Mouse (Mus musculus) left cerebral cortex, postnatal 14 days (tissue): ENCODE data around the gene Dnajc3. TPM values are rescaled to one million over a fixed set of nuclear protein-coding genes. Genes with fewer than 3 reads are reported as not detected.

ENCODE experiments used
- DNase-seq, 2 experiments: peaks; one replicate each; pipeline ENCODE4 v3.0.0; 2021 to 2022; ENCODE audit warnings: low spot score in 2 of 2, mixed read lengths in 1 of 2
- intact Hi-C: fragments of 180-260 bp; cut with DNase I; formaldehyde crosslinking; loops from one replicate; pipeline ENCODE4 v1.15.1; 2025
- total RNA-seq, 2 experiments: library from RNA; stranded (reverse); gene quantifications; 2 replicates each; pipeline ENCODE4 v1.2.3; 2021

Gene Dnajc3
- total RNA-seq, 2 experiments from 2014 or later, result 31.9 to 35.4 TPM

DNA sequence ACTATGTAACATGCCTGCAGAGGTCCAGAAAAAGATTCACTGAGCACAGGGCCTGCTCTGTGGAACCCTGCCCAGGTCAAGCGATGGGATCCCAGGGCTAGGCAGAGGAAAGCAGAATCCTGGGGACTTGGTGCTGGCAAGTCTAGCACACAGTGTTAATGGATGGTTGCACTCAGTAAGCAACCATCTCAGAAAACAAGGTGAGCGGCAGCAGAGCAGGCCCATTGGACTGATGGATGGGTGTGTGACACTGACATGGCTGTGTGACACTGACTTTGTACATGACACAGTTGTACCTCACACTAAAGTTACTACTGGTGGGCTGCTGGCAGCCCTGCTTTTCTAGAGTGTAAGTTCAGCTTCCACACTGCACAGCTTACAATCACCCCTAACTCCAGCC, 71.8 kb downstream of the Dnajc3 start:
- intact Hi-C loops, result no loop called here
- DNase-seq, result no peak

DNA sequence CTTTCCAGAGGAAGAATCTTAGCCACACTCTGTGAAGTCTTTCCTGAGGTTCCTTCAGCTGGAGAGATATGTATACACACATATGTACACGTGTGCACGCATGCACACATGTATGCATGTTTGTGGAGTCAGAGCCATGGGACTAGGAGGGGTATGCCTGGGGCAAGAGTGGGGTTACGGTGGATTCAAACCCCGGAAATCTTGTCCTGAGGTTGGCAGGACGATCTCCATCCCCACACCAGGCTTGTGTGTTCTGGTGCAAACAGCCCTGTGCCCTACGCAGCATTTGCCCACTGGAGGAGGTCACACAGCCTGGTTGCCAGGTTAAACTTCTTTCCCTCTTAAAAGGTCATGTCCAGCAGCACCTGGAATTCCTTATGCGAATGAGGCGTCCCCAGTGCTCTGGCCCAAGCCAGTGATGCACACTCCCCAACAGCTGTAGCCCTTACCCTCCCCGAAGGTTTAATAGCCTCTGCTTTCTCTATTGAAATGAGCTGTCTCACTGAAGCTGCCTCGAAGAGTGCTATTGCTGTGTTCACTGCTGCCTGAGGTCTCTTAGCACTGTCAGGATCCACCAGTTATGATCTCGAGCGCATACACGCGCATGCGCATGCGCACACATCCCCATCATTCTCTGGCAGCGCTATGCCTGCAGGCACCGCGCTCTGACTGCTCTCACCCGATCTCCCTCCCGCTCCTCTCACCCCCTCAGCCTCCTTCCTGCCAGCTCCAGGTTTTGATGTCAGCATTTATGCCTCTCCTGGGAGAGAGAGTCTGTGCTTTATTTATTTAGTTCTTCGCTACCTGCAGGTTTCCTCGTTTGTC, 75.0 kb downstream of the Dnajc3 start:
- peak; percentile 81 to 90 for DNase-seq
- intact Hi-C loops, result no loop called here

GRCm38 (mm10) chr14:119013549-119013948, 75.8 kb downstream of the Dnajc3 start:
- no peak for DNase-seq
- intact Hi-C loops, result no loop called here

DNA sequence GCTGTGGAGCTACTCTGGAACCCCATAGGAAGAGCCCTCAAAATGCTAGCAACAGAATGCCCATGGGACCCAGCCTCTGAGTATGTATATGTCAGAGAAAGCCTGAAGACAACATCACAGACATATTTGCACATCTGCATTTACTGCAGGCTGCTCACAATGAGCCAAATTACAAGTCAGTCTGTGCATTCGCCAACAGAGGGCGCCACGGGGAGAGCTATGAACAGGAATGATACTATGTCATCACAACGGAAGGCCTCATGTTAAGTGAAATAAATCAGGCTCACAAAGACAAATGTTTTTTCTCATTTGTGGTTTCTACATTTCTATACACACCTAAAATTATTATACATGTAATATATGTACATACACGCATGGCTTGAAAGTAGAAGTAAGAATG, 88.1 kb downstream of the Dnajc3 start:
- intact Hi-C loops, result no loop called here
- DNase-seq, result peak in 1 of 2 experiments; percentile 38

GRCm38 (mm10) chr14:119027130-119027529, 89.4 kb downstream of the Dnajc3 start:
- DNase-seq, result peak; percentile 65 to 76
- intact Hi-C loops, result no loop called here

GRCm38 (mm10) chr14:119027675-119028253, 90.0 kb downstream of the Dnajc3 start:
- intact Hi-C loops, result no loop called here
- no peak for DNase-seq

Other genes with a start within 250 kb of the Dnajc3 start
- 1 to 10 TPM; 7.9 to 9.6 TPM for gene Abcc4, start 231.8 kb upstream of the Dnajc3 start, total RNA-seq
- gene Cldn10, start 150.1 kb upstream of the Dnajc3 start, total RNA-seq, result 10 to 100 TPM; 17.1 to 21.4 TPM
- gene Dzip1, start 12.5 kb upstream of the Dnajc3 start, total RNA-seq, result 100 to 1,000 TPM in 1 of 2 experiments, 10 to 100 TPM in 1; 98.8 to 100 TPM
- gene Uggt2, start 161.5 kb downstream of the Dnajc3 start, total RNA-seq, result 10 to 100 TPM; 28.1 to 32.4 TPM
- gene Hs6st3, start 200.4 kb downstream of the Dnajc3 start, total RNA-seq, result 10 to 100 TPM; 89.4 to 90.2 TPM